Mouse (Mus musculus): ENCODE results near the gene Fosb. TPM values are rescaled to one million over a fixed set of nuclear protein-coding genes. Genes with fewer than 3 reads are reported as not detected.

Gene Fosb
- polyA plus RNA-seq, 1 experiment from 2014 or later: 0.16 TPM

- peak overlapping the region; percentile 34; the same call in 1 of the 2 replicates for H3K9ac ChIP-seq
These were observed 33.5 kb upstream of the Fosb start for GRCm38 (mm10) chr7:19343210-19343808.

GRCm38 (mm10) chr7:19342481-19343027 lies 32.7 kb upstream of the Fosb start:
- H3K4me1 ChIP-seq: peaks cover 67% of the 10 kb centered on the region
- under 1% methylated on average over 27 of the region's 27 CpGs for WGBS

More at GRCm38 (mm10) chr7:19343210-19343808, 33.5 kb upstream of the Fosb start:
- WGBS: 1% methylated on average over 11 of the region's 11 CpGs
- ATAC-seq (ENCODE audit: extremely low read depth, insufficient number of reproducible peaks, low FRiP score, low TSS enrichment): no peak
- Histone ChIP-seq H3K4me2 (peak overlapping the region; percentile 86), H3K27ac (replicated peaks) (no peak overlapping the region), H3K36me3 (peaks cover 16% of the 10 kb centered on the region), H3K9me3 (no peaks in the 10 kb centered on the region), H3K27me3 (replicated peaks) (peaks cover 5% of the 10 kb centered on the region; the same call in 1 of the 2 replicates), H3K4me1 (peaks cover 59% of the 10 kb centered on the region), H3K4me3 (peak overlapping the region; percentile 58; the same call in 1 of the 2 replicates)

GRCm38 (mm10) chr7:19341761-19342409 lies 32.0 kb upstream of the Fosb start:
- H3K4me1 ChIP-seq: peaks cover 74% of the 10 kb centered on the region
- no peaks in the 10 kb centered on the region for H3K9me3 ChIP-seq
- H3K4me3 ChIP-seq: peak overlapping the region; percentile 58
- peak overlapping the region; percentile 79 for H3K9ac ChIP-seq
- peak; percentile 31 for ATAC-seq (ENCODE audit: extremely low read depth, insufficient number of reproducible peaks, low FRiP score, low TSS enrichment)
- H3K27me3 ChIP-seq (replicated peaks): peaks cover 5% of the 10 kb centered on the region; the same call in 1 of the 2 replicates
- under 1% methylated on average over 41 of the region's 41 CpGs for WGBS
- peak overlapping the region; percentile 86 for H3K4me2 ChIP-seq
- H3K36me3 ChIP-seq: peaks cover 3% of the 10 kb centered on the region; the same call in 1 of the 2 replicates
- peak overlapping the region; percentile 98 for H3K27ac ChIP-seq (replicated peaks)

More at GRCm38 (mm10) chr7:19342481-19343027, 32.7 kb upstream of the Fosb start:
- Histone ChIP-seq H3K4me2 (peak overlapping the region; percentile 86), H3K36me3 (peaks cover 8% of the 10 kb centered on the region), H3K27ac (replicated peaks) (peak overlapping the region; percentile 98), H3K4me3 (peak overlapping the region; percentile 58), H3K9ac (peak overlapping the region; percentile 79), H3K9me3 (no peaks in the 10 kb centered on the region), H3K27me3 (replicated peaks) (peaks cover 5% of the 10 kb centered on the region; the same call in 1 of the 2 replicates)
- no peak for ATAC-seq (ENCODE audit: extremely low read depth, insufficient number of reproducible peaks, low FRiP score, low TSS enrichment)

- Histone ChIP-seq H3K4me2 (peak overlapping the region; percentile 86), H3K4me3 (peak overlapping the region; percentile 58), H3K27me3 (replicated peaks) (peaks cover 5% of the 10 kb centered on the region; the same call in 1 of the 2 replicates), H3K36me3 (no peaks in the 10 kb centered on the region), H3K9ac (peak overlapping the region; percentile 79), H3K27ac (replicated peaks) (peak overlapping the region; percentile 98), H3K9me3 (no peaks in the 10 kb centered on the region), H3K4me1 (peaks cover 76% of the 10 kb centered on the region)
- 15% methylated on average over 10 of the region's 10 CpGs for WGBS
- no peak for ATAC-seq (ENCODE audit: extremely low read depth, insufficient number of reproducible peaks, low FRiP score, low TSS enrichment)
These were observed 31.4 kb upstream of the Fosb start for GRCm38 (mm10) chr7:19341250-19341649.

GRCm38 (mm10) chr7:19338596-19338995 lies 28.7 kb upstream of the Fosb start:
- H3K27ac ChIP-seq (replicated peaks): peak overlapping the region; percentile 40
- H3K27me3 ChIP-seq (replicated peaks): peaks cover 5% of the 10 kb centered on the region; the same call in 1 of the 2 replicates
- no peaks in the 10 kb centered on the region for H3K9me3 ChIP-seq
- H3K4me1 ChIP-seq: peaks cover 76% of the 10 kb centered on the region
- H3K4me3 ChIP-seq: no peak overlapping the region
- no peaks in the 10 kb centered on the region for H3K36me3 ChIP-seq
- 0 out of 2 replicates have a peak overlapping the region, but pooled peaks have one; percentile 28 for H3K9ac ChIP-seq
- H3K4me2 ChIP-seq: no peak overlapping the region
- no peak for ATAC-seq (ENCODE audit: extremely low read depth, insufficient number of reproducible peaks, low FRiP score, low TSS enrichment)
- 55% methylated on average over 7 of the region's 7 CpGs for WGBS

GRCm38 (mm10) chr7:19338060-19338459 lies 28.2 kb upstream of the Fosb start:
- 44% methylated on average over 2 of the region's 2 CpGs for WGBS
- peaks cover 72% of the 10 kb centered on the region for H3K4me1 ChIP-seq
- no peak for ATAC-seq (ENCODE audit: extremely low read depth, insufficient number of reproducible peaks, low FRiP score, low TSS enrichment)
- H3K36me3 ChIP-seq: no peaks in the 10 kb centered on the region
- peak overlapping the region; percentile 40 for H3K27ac ChIP-seq (replicated peaks)
- no peaks in the 10 kb centered on the region for H3K9me3 ChIP-seq
- H3K9ac ChIP-seq: no peak overlapping the region
- no peak overlapping the region for H3K4me2 ChIP-seq
- no peak overlapping the region for H3K4me3 ChIP-seq
- peaks cover 5% of the 10 kb centered on the region; the same call in 1 of the 2 replicates for H3K27me3 ChIP-seq (replicated peaks)

GRCm38 (mm10) chr7:19337122-19337521 lies 27.3 kb upstream of the Fosb start:
- Histone ChIP-seq H3K27ac (replicated peaks) (peak overlapping the region; percentile 10; the same call in 1 of the 2 replicates), H3K4me3 (no peak overlapping the region), H3K4me2 (no peak overlapping the region), H3K36me3 (no peaks in the 10 kb centered on the region), H3K4me1 (peaks cover 68% of the 10 kb centered on the region), H3K9ac (peak overlapping the region; percentile 5), H3K9me3 (no peaks in the 10 kb centered on the region), H3K27me3 (replicated peaks) (peaks cover 5% of the 10 kb centered on the region; the same call in 1 of the 2 replicates)
- ATAC-seq (ENCODE audit: extremely low read depth, insufficient number of reproducible peaks, low FRiP score, low TSS enrichment): no peak
- 53% methylated on average over 10 of the region's 10 CpGs for WGBS

- H3K4me1 ChIP-seq: peaks cover 62% of the 10 kb centered on the region
- H3K36me3 ChIP-seq: no peaks in the 10 kb centered on the region
- 49% methylated on average over 3 of the region's 3 CpGs for WGBS
- 0 out of 2 replicates have a peak overlapping the region, but pooled peaks have one; percentile 5 for H3K9ac ChIP-seq
- no peaks in the 10 kb centered on the region for H3K27me3 ChIP-seq (replicated peaks)
- no peak overlapping the region for H3K4me3 ChIP-seq
- peak overlapping the region; percentile 20; the same call in 1 of the 2 replicates for H3K27ac ChIP-seq (replicated peaks)
- no peaks in the 10 kb centered on the region for H3K9me3 ChIP-seq
- no peak for ATAC-seq (ENCODE audit: extremely low read depth, insufficient number of reproducible peaks, low FRiP score, low TSS enrichment)
- no peak overlapping the region; the same call in 1 of the 2 replicates for H3K4me2 ChIP-seq
These were observed 25.7 kb upstream of the Fosb start for GRCm38 (mm10) chr7:19335583-19335982.

- Histone ChIP-seq H3K4me3 (peak overlapping the region; percentile 69), H3K4me1 (peaks cover 61% of the 10 kb centered on the region), H3K27ac (replicated peaks) (peak overlapping the region; percentile 85), H3K27me3 (replicated peaks) (no peaks in the 10 kb centered on the region), H3K4me2 (peak overlapping the region; percentile 77), H3K36me3 (no peaks in the 10 kb centered on the region), H3K9me3 (no peaks in the 10 kb centered on the region), H3K9ac (peak overlapping the region; percentile 91)
- ATAC-seq (ENCODE audit: extremely low read depth, insufficient number of reproducible peaks, low FRiP score, low TSS enrichment): peak; percentile 69
- WGBS: under 1% methylated on average over 51 of the region's 52 CpGs
These were observed 23.0 kb upstream of the Fosb start for GRCm38 (mm10) chr7:19332709-19333352.

GRCm38 (mm10) chr7:19331910-19332309 lies 22.1 kb upstream of the Fosb start:
- Histone ChIP-seq H3K4me1 (peaks cover 60% of the 10 kb centered on the region), H3K36me3 (no peaks in the 10 kb centered on the region), H3K27me3 (replicated peaks) (no peaks in the 10 kb centered on the region), H3K27ac (replicated peaks) (peak overlapping the region; percentile 26; the same call in 1 of the 2 replicates), H3K9ac (0 out of 2 replicates have a peak overlapping the region, but pooled peaks have one; percentile 38), H3K9me3 (no peaks in the 10 kb centered on the region), H3K4me2 (peak overlapping the region; percentile 77), H3K4me3 (peak overlapping the region; percentile 69; the same call in 1 of the 2 replicates)
- no peak for ATAC-seq (ENCODE audit: extremely low read depth, insufficient number of reproducible peaks, low FRiP score, low TSS enrichment)
- 67% methylated on average over 2 of the region's 2 CpGs for WGBS

GRCm38 (mm10) chr7:19328425-19328824 lies 18.6 kb upstream of the Fosb start:
- Histone ChIP-seq H3K4me2 (no peak overlapping the region), H3K27ac (replicated peaks) (no peak overlapping the region), H3K36me3 (no peaks in the 10 kb centered on the region), H3K27me3 (replicated peaks) (no peaks in the 10 kb centered on the region), H3K4me3 (no peak overlapping the region), H3K4me1 (peaks cover 50% of the 10 kb centered on the region), H3K9ac (no peak overlapping the region), H3K9me3 (no peaks in the 10 kb centered on the region)
- no peak for ATAC-seq (ENCODE audit: extremely low read depth, insufficient number of reproducible peaks, low FRiP score, low TSS enrichment)

Data from heart, embryonic 13.5 days (tissue).